Mouse (Mus musculus): ENCODE data around the gene Cryba2. TPM values are rescaled to one million over a fixed set of nuclear protein-coding genes. Genes with fewer than 3 reads are reported as not detected.
A peak's percentile ranks its signal among the peaks of the same experiment; 100 is the strongest.

Cryba2 gene
- polyA plus RNA-seq, 2 experiments = not detected

DNA sequence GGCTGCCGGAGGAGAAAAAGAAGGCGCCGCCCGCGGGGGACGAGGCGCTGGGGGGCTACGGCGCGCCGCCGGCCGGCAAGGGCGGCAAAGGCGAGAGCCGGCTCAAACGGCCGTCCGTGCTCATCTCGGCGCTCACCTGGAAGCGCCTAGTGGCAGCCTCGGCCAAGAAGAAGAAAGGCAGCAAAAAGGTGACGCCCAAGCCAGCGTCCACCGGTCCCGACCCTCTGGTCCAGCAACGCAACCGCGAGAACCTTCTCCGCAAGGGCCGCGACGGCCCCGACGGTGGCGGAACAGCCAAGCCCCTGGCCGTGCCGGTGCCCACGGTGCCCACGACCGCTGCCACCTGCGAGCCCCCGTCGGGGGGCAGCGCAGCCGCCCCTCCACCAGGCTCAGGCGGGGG lies 37.8 kb downstream of the Cryba2 start:
- WGBS (ENCODE audit: insufficient replicate concordance) = 2% methylated on average over 46 of the region's 48 CpGs
- Histone ChIP-seq H3K4me1 (replicated peaks; ENCODE audit: control insufficient read depth in 2 of 2, insufficient read depth in 2 of 2, low read length in 1 of 2) (no peaks in the 10 kb centered on the region), H3K9ac (replicated peaks) (no peak overlapping the region), H3K36me3 (replicated peaks; ENCODE audit: control insufficient read depth, insufficient read depth, low read depth) (no peaks in the 10 kb centered on the region), H3K4me3 (ENCODE audit: insufficient read depth in 1 of 2, low read depth in 2 of 2, low read length in 2 of 2) (peak overlapping the region in 1 of 2 experiments; percentile 39; a peak in 2 of 4 replicates), H3K9me3 (ENCODE audit: control insufficient read depth, low read length) (no peaks in the 10 kb centered on the region), H3K27me3 (ENCODE audit: control insufficient read depth, insufficient read depth, low read length) (peaks cover 80% of the 10 kb centered on the region), H3K4me2 (ENCODE audit: low read depth) (peak overlapping the region; percentile 60), H3K27ac (no peak overlapping the region)
- no peak for TF ChIP-seq CTCF (IDR thresholded peaks at IDR 0.05; ENCODE audit: low read depth)
- TF ChIP-seq EP300 (IDR thresholded peaks at IDR 0.05; ENCODE audit: low read depth) = no peak
- no peak for DNase-seq (ENCODE audit: low read depth in 3 of 3, low spot score in 3 of 3)
- no peak for ATAC-seq (ENCODE audit: insufficient read depth)

GRCm38 (mm10) chr1:74854306-74855056 lies 38.5 kb downstream of the Cryba2 start, which contains the start of gene Cdk5r2:
Gene Cdk5r2 (plus strand): TSS chr1:74854934.
- DNase-seq (ENCODE audit: low read depth in 3 of 3, low spot score in 3 of 3) (peak; percentile 17 to 34 (median 29)), ATAC-seq (ENCODE audit: insufficient read depth) (no peak)
- no peaks in the 10 kb centered on the region for H3K9me3 ChIP-seq (ENCODE audit: control insufficient read depth, low read length)
- TF ChIP-seq CTCF (IDR thresholded peaks at IDR 0.05; ENCODE audit: low read depth) = no peak
- TF ChIP-seq EP300 (IDR thresholded peaks at IDR 0.05; ENCODE audit: low read depth) = no peak
- H3K4me1 ChIP-seq (replicated peaks; ENCODE audit: control insufficient read depth in 2 of 2, insufficient read depth in 2 of 2, low read length in 1 of 2) = no peaks in the 10 kb centered on the region
- no peak within 1 kb of the TSS for H3K9ac ChIP-seq (replicated peaks)
- H3K4me3 ChIP-seq (ENCODE audit: insufficient read depth in 1 of 2, low read depth in 2 of 2, low read length in 2 of 2) = peak within 1 kb of the TSS in 1 of 2 experiments; percentile 39; a peak in 2 of 4 replicates
- peak within 1 kb of the TSS; percentile 60 for H3K4me2 ChIP-seq (ENCODE audit: low read depth)
- H3K27me3 ChIP-seq (ENCODE audit: control insufficient read depth, insufficient read depth, low read length) = peaks cover 80% of the 10 kb centered on the region
- no peak within 1 kb of the TSS for H3K27ac ChIP-seq
- 5% methylated on average over 39 of the region's 39 CpGs for WGBS (ENCODE audit: insufficient replicate concordance)
- no peaks in the 10 kb centered on the region for H3K36me3 ChIP-seq (replicated peaks; ENCODE audit: control insufficient read depth, insufficient read depth, low read depth)

- WGBS (ENCODE audit: insufficient replicate concordance) = 7% methylated on average over 6 of the region's 6 CpGs
- Histone ChIP-seq H3K36me3 (replicated peaks; ENCODE audit: control insufficient read depth, insufficient read depth, low read depth) (no peaks in the 10 kb centered on the region), H3K4me3 (ENCODE audit: insufficient read depth in 1 of 2, low read depth in 2 of 2, low read length in 2 of 2) (no peak overlapping the region), H3K4me2 (ENCODE audit: low read depth) (no peak overlapping the region), H3K27ac (no peak overlapping the region), H3K4me1 (replicated peaks; ENCODE audit: control insufficient read depth in 2 of 2, insufficient read depth in 2 of 2, low read length in 1 of 2) (no peaks in the 10 kb centered on the region), H3K27me3 (ENCODE audit: control insufficient read depth, insufficient read depth, low read length) (peaks cover 49% of the 10 kb centered on the region), H3K9ac (replicated peaks) (no peak overlapping the region), H3K9me3 (ENCODE audit: control insufficient read depth, low read length) (no peaks in the 10 kb centered on the region)
- DNase-seq (ENCODE audit: low read depth in 3 of 3, low spot score in 3 of 3) (no peak), ATAC-seq (ENCODE audit: insufficient read depth) (no peak)
- no peak for TF ChIP-seq EP300 (IDR thresholded peaks at IDR 0.05; ENCODE audit: low read depth)
These were observed 41.8 kb downstream of the Cryba2 start for GRCm38 (mm10) chr1:74851001-74851775.

GRCm38 (mm10) chr1:74850251-74850650 lies 42.7 kb downstream of the Cryba2 start:
- no peaks in the 10 kb centered on the region for H3K9me3 ChIP-seq (ENCODE audit: control insufficient read depth, low read length)
- no peak overlapping the region for H3K9ac ChIP-seq (replicated peaks)
- H3K27me3 ChIP-seq (ENCODE audit: control insufficient read depth, insufficient read depth, low read length) = peaks cover 39% of the 10 kb centered on the region
- no peak for ATAC-seq (ENCODE audit: insufficient read depth)
- no peak overlapping the region for H3K4me3 ChIP-seq (ENCODE audit: insufficient read depth in 1 of 2, low read depth in 2 of 2, low read length in 2 of 2)
- H3K27ac ChIP-seq = no peak overlapping the region
- no peaks in the 10 kb centered on the region for H3K4me1 ChIP-seq (replicated peaks; ENCODE audit: control insufficient read depth in 2 of 2, insufficient read depth in 2 of 2, low read length in 1 of 2)
- no peak for TF ChIP-seq EP300 (IDR thresholded peaks at IDR 0.05; ENCODE audit: low read depth)
- TF ChIP-seq CTCF (IDR thresholded peaks at IDR 0.05; ENCODE audit: low read depth) = no peak
- H3K4me2 ChIP-seq (ENCODE audit: low read depth) = no peak overlapping the region
- no peak for DNase-seq (ENCODE audit: low read depth in 3 of 3, low spot score in 3 of 3)
- 17% methylated on average over 6 of the region's 6 CpGs for WGBS (ENCODE audit: insufficient replicate concordance)
- no peaks in the 10 kb centered on the region for H3K36me3 ChIP-seq (replicated peaks; ENCODE audit: control insufficient read depth, insufficient read depth, low read depth)

DNA sequence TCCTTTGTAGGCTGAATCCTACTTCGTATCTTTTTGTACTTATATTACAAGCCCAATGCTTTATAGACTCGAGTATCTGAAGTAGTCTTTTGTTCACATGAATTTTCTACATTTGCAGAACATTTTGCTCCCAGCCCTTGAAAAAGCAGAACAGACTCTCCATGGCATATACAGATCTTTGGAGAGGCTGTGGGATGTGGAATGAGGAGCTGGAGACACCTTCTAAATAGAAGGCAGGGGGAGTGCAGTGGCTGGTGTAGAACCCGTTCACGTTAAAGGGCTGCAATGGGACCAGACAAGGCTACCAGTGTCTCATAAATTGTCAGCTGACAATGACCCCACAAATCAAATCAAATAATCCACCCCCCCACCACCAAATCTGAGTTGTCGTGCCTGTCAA lies 44.0 kb downstream of the Cryba2 start:
- Histone ChIP-seq H3K4me2 (ENCODE audit: low read depth) (no peak overlapping the region), H3K27ac (no peak overlapping the region), H3K4me3 (ENCODE audit: insufficient read depth in 1 of 2, low read depth in 2 of 2, low read length in 2 of 2) (no peak overlapping the region), H3K9me3 (ENCODE audit: control insufficient read depth, low read length) (no peaks in the 10 kb centered on the region), H3K4me1 (replicated peaks; ENCODE audit: control insufficient read depth in 2 of 2, insufficient read depth in 2 of 2, low read length in 1 of 2) (no peaks in the 10 kb centered on the region), H3K27me3 (ENCODE audit: control insufficient read depth, insufficient read depth, low read length) (peaks cover 26% of the 10 kb centered on the region), H3K36me3 (replicated peaks; ENCODE audit: control insufficient read depth, insufficient read depth, low read depth) (no peaks in the 10 kb centered on the region), H3K9ac (replicated peaks) (no peak overlapping the region)
- DNase-seq (ENCODE audit: low read depth in 3 of 3, low spot score in 3 of 3) = no peak
- ATAC-seq (ENCODE audit: insufficient read depth) = no peak
- TF ChIP-seq EP300 (IDR thresholded peaks at IDR 0.05; ENCODE audit: low read depth) = no peak
- no peak for TF ChIP-seq CTCF (IDR thresholded peaks at IDR 0.05; ENCODE audit: low read depth)
- WGBS (ENCODE audit: insufficient replicate concordance) = 43% methylated on average over 5 of the region's 5 CpGs
